Comparison of ENCODE assay signal across 18 mouse cellular contexts in the genomic region with DNA sequence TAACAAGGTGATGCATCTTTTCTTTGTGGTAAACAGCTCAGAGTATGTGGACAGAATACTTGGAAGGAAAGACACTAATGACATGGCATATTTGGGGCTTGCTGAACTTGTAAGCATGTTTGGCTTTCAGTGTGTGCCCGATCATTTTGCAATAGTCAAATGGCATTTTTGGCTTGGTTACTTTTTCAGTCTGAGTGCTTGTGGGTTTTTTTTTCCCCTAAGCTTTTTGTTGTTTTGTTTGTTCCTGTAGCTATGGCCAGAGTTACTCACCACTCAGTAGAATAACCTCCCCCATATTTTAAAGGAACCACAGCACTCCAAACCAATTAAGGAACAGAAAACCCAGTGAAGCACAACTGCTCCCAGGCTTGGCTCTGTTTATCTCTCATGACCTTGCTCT.
DNase-seq lines count a peak whose midpoint lies in the region; ATAC-seq and TF ChIP-seq lines count a peak whose summit lies in the region.
"Had no signal": no experiment of that assay in that cellular context is flagged by ENCODE, and none has a peak within 500 bp of the region (broad histone marks: within the 10 kb centered on the region; RNA-seq: fewer than 3 reads in every experiment).

No protein-coding gene starts in this region.

- H3K4me3 ChIP-seq in gastrocnemius, adult 2 months: no peak overlapping the region
- H3K4me3 ChIP-seq: hindbrain, embryonic 12.5 days; limb, embryonic 13.5 days; stomach, embryonic 15.5 days had no signal

- TF ChIP-seq CTCF in gastrocnemius, adult 2 months (IDR thresholded peaks at IDR 0.05): no peak

- H3K27me3 ChIP-seq in splenic B cell, adult 2 months (ENCODE audit: control insufficient read depth, insufficient read depth, low read length, poor library complexity, severe bottlenecking): no peaks in the 10 kb centered on the region
- H3K27me3 ChIP-seq: hindbrain, embryonic 12.5 days; limb, embryonic 13.5 days; stomach, embryonic 15.5 days had no signal

- intact Hi-C loops in gastrocnemius, adult 2 months (cut with DNase I): no loop called here

- ATAC-seq in granulocyte monocyte progenitor cell, adult 5-6 weeks (replicated peaks; ENCODE audit: poor library complexity, severe bottlenecking): peak; percentile 74
- ATAC-seq: CD4-positive, CD25-positive, alpha-beta regulatory T cell, adult 4 months; intestine, embryonic 16.5 days had no signal

- peak overlapping the region; percentile 48 for H3K27ac ChIP-seq in gastrocnemius, adult 2 months
- H3K27ac ChIP-seq: hindbrain, embryonic 12.5 days; limb, embryonic 13.5 days; stomach, embryonic 15.5 days had no signal

- no peaks in the 10 kb centered on the region for H3K36me3 ChIP-seq in splenic B cell, adult 2 months (ENCODE audit: control insufficient read depth, insufficient read depth, low read length, poor library complexity, severe bottlenecking)
- H3K36me3 ChIP-seq: hindbrain, embryonic 12.5 days; limb, embryonic 13.5 days; stomach, embryonic 15.5 days had no signal

- DNase-seq in gastrocnemius, adult 2 months: no peak
- no peak for DNase-seq in gastrocnemius, postnatal 10 days
- DNase-seq in lung, postnatal 10 days: peak; percentile 28
- DNase-seq in lung, postnatal 14 days: no peak
- peak; percentile 3 for DNase-seq in splenic B cell, adult 2 months (ENCODE audit: low read depth, low spot score)
- DNase-seq in MN1 (ENCODE audit: low spot score): no peak
- no peak for DNase-seq in layer of hippocampus, postnatal 14 days (ENCODE audit: low spot score in 2 of 2)
- DNase-seq: cerebellum, adult 11-12 months; gastrocnemius, postnatal 25 days; kidney, postnatal 36 days; layer of hippocampus, postnatal 36 days; thymus, postnatal 36 days had no signal

Comparison
In these comparisons a context has a peak if more than half of its experiments do, and no peak if none do; other contexts are left out.
1. DNase-seq: peak in lung, postnatal 10 days (single experiment) and splenic B cell, adult 2 months (single experiment); none in gastrocnemius, adult 2 months (single experiment), gastrocnemius, postnatal 10 days (single experiment), lung, postnatal 14 days (single experiment), MN1 (single experiment) and layer of hippocampus, postnatal 14 days (0 of 2).